Mouse (Mus musculus) liver, adult 2 months (tissue): Measurements from ENCODE around the gene Edf1. TPM values are rescaled to one million over a fixed set of nuclear protein-coding genes. Genes with fewer than 3 reads are reported as not detected.
"Not testable (repeated sequence)": the region's sequence is repeated elsewhere in the genome, so short reads cannot be mapped to it uniquely, and the experiment has no call there.

Source experiments
- DNase-seq: peaks from one replicate; pipeline ENCODE4 v3.0.0-alpha.2; 2011; ENCODE audit warnings: low read depth, low spot score; ENCODE audit errors: extremely low read depth
- H3K27ac ChIP-seq: fragments of 200-500 bp; replicated peaks from 2 replicates; pipeline ENCODE4 v1.5.1; 2012; ENCODE audit warnings: low read depth, mild to moderate bottlenecking, control low read depth, inconsistent platforms, low read length; ENCODE audit not compliant: insufficient read depth
- H3K27me3 ChIP-seq: fragments of 200-500 bp; 2 replicates; pipeline ENCODE4 v1.6.1; 2012; ENCODE audit warnings: mild to moderate bottlenecking, moderate library complexity, low read length, inconsistent platforms; ENCODE audit not compliant: control insufficient read depth, insufficient read depth
- H3K36me3 ChIP-seq: fragments of 200-500 bp; 2 replicates; pipeline ENCODE4 v1.6.1; 2012; ENCODE audit warnings: low read length, inconsistent platforms; ENCODE audit not compliant: control insufficient read depth, insufficient read depth
- H3K4me1 ChIP-seq: fragments of 200-500 bp; 2 replicates; pipeline ENCODE4 v1.6.1; 2011; ENCODE audit warnings: low read length; ENCODE audit not compliant: control insufficient read depth, insufficient read depth
- H3K4me3 ChIP-seq: fragments of 200-500 bp; 2 replicates; pipeline ENCODE4 v1.5.1; 2011; ENCODE audit warnings: low read depth, mild to moderate bottlenecking, control low read depth, low read length, moderate library complexity; ENCODE audit not compliant: insufficient read depth
- H3K79me2 ChIP-seq: fragments of 200-500 bp; 2 replicates; pipeline ENCODE4 v1.6.1; 2012; ENCODE audit warnings: inconsistent platforms, mild to moderate bottlenecking, low read length, moderate library complexity; ENCODE audit not compliant: control insufficient read depth, insufficient read depth
- H3K9ac ChIP-seq: fragments of 200-500 bp; 2 replicates; pipeline ENCODE4 v1.6.1; 2012; ENCODE audit warnings: low read depth, mild to moderate bottlenecking, control low read depth, inconsistent platforms, low read length
- CTCF ChIP-seq: fragments of 200-500 bp; IDR thresholded peaks from 2 replicates; pipeline ENCODE4 v1.5.1; 2011; ENCODE audit warnings: low read depth, low read length, control low read depth
- POLR2A ChIP-seq: fragments of 200-500 bp; IDR thresholded peaks from 2 replicates; pipeline ENCODE4 v1.6.1; 2011; ENCODE audit warnings: low read length, control low read depth; ENCODE audit not compliant: insufficient read depth; ENCODE audit errors: extremely low read depth
- WGBS: fragments of 180-500 bp; shearing (Covaris S2); methylation state at CpG from one replicate; pipeline ENCODE4 v1.1.7; 2018; 5-methylcytosine and 5-hydroxymethylcytosine counted together
- polyA plus RNA-seq: library from polyadenylated mRNA; depleted of rRNA; stranded (reverse); fragments of >200 nt; gene quantifications from 2 replicates; pipeline ENCODE4 v1.2.3, GENCODE M21; 2012
- total RNA-seq: library from RNA; depleted of rRNA; stranded (reverse); fragments of >200 nt; gene quantifications from 2 replicates; pipeline ENCODE4 v1.2.3, GENCODE M21; 2014

The Edf1 gene
- total and polyA plus RNA-seq, 2 experiments: 153 to 247 TPM

DNA sequence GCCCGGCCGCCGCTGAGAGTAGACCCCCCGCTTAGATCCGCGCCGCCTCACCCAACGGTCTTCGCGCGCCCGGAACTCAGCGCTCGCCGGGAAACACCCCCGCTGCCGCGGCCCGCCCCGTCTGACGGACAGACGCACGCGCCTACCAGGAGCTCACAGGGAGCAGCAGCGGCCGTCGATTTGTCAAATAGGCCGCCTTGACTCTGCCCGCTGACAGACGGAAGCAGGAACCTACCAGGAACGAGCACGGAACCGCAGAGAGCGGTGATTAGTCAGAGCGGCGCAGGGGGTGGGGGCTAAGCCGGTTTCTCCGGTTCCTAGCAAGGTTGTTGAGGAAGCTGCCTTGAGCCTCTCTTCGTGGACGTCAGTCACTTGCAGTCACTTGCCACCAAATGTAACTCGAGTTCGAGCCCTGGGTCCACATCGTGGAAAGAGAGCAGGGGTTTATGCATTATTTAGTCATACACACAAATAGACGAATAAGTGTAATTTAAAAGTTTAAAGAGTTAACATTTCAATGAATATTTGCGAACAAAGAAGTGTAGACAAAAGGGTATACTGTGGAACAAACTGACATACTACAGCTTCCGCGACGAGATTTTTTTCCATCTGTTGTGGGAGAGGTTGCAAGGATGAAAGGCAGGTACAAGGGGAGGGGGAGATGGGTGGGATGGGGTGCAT, 10.7 kb upstream of the Edf1 start, which contains the start of gene Traf2:
TSS of gene Traf2 (minus strand) at position 130 of the 681 bp plus-strand sequence.
- H3K4me3 ChIP-seq: peak within 1 kb of the TSS; percentile 68
- no peaks in the 10 kb centered on the region for H3K27me3 ChIP-seq
- H3K36me3 ChIP-seq: no peaks in the 10 kb centered on the region
- peak within 1 kb of the TSS; percentile 80 for H3K9ac ChIP-seq
- DNase-seq: peak; percentile 94
- WGBS: 2% methylated on average over 48 of the region's 48 CpGs
- peak within 1 kb of the TSS; percentile 80 for H3K27ac ChIP-seq
- H3K4me1 ChIP-seq: peaks cover 5% of the 10 kb centered on the region
- peak; percentile 52; the same call in 1 of the 2 replicates for TF ChIP-seq POLR2A
- no peak for TF ChIP-seq CTCF
- H3K79me2 ChIP-seq: peaks cover 24% of the 10 kb centered on the region

DNA sequence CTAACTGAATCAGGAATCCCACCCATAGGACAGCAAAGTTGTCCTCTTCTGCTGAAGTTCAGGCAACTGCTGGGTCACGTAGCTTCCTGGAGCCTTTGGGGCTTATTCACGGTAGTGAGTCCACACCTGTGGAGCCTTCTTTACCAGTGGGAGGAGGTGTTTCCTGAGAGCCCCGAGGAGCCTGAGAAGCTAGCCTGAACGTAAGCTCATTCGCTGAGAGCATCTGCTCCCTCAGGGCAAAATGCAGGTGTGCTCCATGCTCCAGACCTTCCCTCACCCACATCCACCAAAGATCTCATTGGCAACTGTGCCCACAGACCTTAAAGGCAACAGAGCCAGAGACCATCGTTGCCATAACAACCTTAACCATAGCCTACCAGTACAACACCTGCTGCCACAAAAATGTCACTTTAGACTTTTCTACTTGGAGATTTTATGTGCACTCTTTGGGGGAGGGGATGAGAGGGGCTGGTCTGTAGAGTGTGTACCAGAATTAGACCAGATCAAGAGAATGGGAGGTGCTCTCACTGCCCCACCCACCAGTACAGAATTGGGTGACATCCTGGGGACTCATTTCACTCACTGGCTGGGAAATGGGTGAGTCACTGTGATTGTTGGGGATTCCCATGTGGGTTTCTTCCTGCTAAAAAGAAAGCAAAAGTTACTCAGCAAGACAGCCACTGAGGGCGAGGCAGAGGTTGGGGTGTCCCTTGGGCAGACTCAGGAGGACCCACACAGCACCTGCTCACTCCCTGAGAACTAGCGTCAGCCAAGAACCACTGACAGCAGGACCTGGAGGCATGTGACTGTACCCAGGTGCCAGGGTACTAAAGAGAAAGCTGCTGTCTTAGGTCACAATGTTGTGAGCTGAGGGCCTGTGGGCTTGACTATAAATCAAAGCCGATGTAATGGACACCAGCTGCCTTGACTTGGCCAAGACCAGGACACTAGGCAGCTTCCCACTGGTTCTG, 8.3 kb upstream of the Edf1 start:
- 77% methylated on average over 9 of the region's 9 CpGs for WGBS
- H3K9ac ChIP-seq: no peak overlapping the region
- TF ChIP-seq CTCF: no peak
- no peak for TF ChIP-seq POLR2A
- H3K27ac ChIP-seq: no peak overlapping the region
- H3K36me3 ChIP-seq: no peaks in the 10 kb centered on the region
- DNase-seq: no peak
- H3K4me3 ChIP-seq: no peak overlapping the region
- peaks cover 5% of the 10 kb centered on the region for H3K4me1 ChIP-seq
- H3K79me2 ChIP-seq: peaks cover 19% of the 10 kb centered on the region
- no peaks in the 10 kb centered on the region for H3K27me3 ChIP-seq

DNA sequence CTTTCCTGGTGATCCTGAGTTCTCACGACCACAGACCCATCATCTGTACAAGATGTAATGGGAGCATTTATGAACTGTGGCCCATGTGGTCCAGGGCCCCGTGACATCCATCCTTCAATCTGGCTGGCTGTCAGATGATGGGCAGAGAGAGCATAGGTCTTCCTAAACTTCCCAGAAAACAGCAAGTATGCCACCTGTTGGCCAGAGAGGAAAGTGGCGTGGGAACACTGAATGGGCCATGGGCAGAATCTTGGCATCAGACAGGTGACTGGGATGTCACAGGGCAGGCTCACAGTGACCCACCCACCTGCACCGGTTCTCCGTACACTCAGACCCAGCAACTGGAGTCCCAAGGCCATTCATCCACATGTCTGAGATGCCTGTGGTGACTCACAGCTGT, 6.5 kb upstream of the Edf1 start:
- H3K4me1 ChIP-seq: no peaks in the 10 kb centered on the region
- WGBS: 28% methylated on average over 5 of the region's 5 CpGs
- H3K79me2 ChIP-seq: peaks cover 2% of the 10 kb centered on the region
- TF ChIP-seq CTCF (peak; percentile 81), POLR2A (no peak)
- H3K27ac ChIP-seq: no peak overlapping the region
- H3K36me3 ChIP-seq: no peaks in the 10 kb centered on the region
- H3K4me3 ChIP-seq: no peak overlapping the region
- DNase-seq: peak; percentile 63
- no peak overlapping the region for H3K9ac ChIP-seq
- H3K27me3 ChIP-seq: no peaks in the 10 kb centered on the region

DNA sequence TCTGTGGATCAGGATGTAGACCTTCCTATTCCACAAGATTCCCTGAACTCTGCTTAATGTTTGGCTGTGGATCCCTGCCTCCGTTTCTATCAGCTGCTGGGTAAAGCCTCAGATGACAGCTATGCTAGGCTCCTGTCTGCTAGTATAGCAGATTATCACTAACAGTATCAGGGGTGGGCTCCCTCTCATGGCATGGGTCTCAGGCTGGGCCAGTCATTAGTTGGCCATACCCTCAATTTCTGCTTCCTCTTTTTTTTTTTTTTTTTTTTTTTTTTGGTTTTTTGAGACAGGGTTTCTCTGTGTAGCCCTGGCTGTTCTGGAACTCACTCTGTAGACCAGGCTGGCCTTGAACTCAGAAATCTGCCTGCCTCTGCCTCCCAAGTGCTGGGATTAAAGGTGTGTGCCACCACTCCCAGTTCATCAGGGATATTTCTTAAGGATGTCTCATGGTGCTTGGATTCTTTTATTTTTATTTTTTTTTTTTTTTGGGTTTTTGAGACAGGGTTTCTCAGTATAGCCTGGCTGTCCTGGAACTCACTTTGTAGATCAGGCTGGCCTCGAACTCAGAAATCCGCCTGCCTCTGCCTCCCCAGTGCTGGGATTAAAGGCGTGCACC, 4.4 kb upstream of the Edf1 start:
- not testable (repeated sequence) for DNase-seq, H3K36me3 ChIP-seq, H3K4me1 ChIP-seq, H3K9ac ChIP-seq, H3K79me2 ChIP-seq, H3K4me3 ChIP-seq, H3K27ac ChIP-seq, H3K27me3 ChIP-seq
- WGBS: 95% methylated on average over 4 of the region's 4 CpGs

DNA sequence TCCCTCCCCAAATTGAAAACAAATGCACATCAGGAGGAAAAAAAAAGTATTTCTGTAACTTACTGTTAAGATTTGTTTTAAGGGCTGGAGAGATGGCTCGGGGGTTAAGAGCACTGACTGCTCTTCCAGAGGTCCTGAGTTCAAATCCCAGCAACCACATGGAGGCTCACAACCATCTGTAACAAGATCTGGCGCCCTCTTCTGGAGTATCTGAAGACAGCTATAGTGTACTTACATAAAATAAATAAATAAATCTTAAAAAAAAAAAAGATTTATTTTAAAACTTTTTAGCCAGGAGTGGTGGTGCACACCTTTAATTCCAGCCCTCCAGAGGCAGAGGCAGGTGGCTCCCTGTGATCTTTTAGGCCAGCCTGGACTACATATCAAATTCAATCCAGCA, 2.2 kb upstream of the Edf1 start:
- H3K4me3 ChIP-seq, H3K9ac ChIP-seq, H3K27ac ChIP-seq, H3K27me3 ChIP-seq, H3K4me1 ChIP-seq, H3K36me3 ChIP-seq, DNase-seq: not testable (repeated sequence)
- WGBS: 65% methylated on average over 2 of the region's 2 CpGs
- peaks cover 19% of the 10 kb centered on the region for H3K79me2 ChIP-seq
